Mouse (Mus musculus) heart, adult 2 months (tissue): ENCODE data around the gene Lfng. TPM values are rescaled to one million over a fixed set of nuclear protein-coding genes. Genes with fewer than 3 reads are reported as not detected.

ENCODE experiments used
- DNase-seq, 2 experiments: peaks; one replicate each; pipeline ENCODE4 v3.0.0; 2021
- H3K27ac ChIP-seq: fragments of 200-600 bp; 2 replicates; pipeline ENCODE4 v1.8.1; 2022
- H3K27me3 ChIP-seq: fragments of 200-500 bp; 2 replicates; pipeline ENCODE4 v1.6.1; 2012; ENCODE audit warnings: mild to moderate bottlenecking, low read length, inconsistent platforms, mixed read lengths; ENCODE audit not compliant: control insufficient read depth, insufficient read depth
- H3K36me3 ChIP-seq: fragments of 200-500 bp; 2 replicates; pipeline ENCODE4 v1.6.1; 2012; ENCODE audit warnings: low read length, inconsistent platforms; ENCODE audit not compliant: control insufficient read depth, insufficient read depth
- H3K4me1 ChIP-seq: fragments of 200-500 bp; 2 replicates; pipeline ENCODE4 v1.6.1; 2011; ENCODE audit warnings: low read length; ENCODE audit not compliant: control insufficient read depth, insufficient read depth
- H3K4me3 ChIP-seq: fragments of 200-600 bp; 2 replicates; pipeline ENCODE4 v1.8.1; 2022
- H3K79me2 ChIP-seq: fragments of 200-500 bp; replicated peaks from 2 replicates; pipeline ENCODE4 v1.6.1; 2012; ENCODE audit warnings: mild to moderate bottlenecking, inconsistent platforms, low read length, moderate library complexity, mixed read lengths; ENCODE audit not compliant: control insufficient read depth, insufficient read depth
- H3K9ac ChIP-seq: fragments of 200-500 bp; 2 replicates; pipeline ENCODE4 v1.6.1; 2012; ENCODE audit warnings: low read depth, mild to moderate bottlenecking, control low read depth, inconsistent platforms, low read length, mixed read lengths
- CTCF ChIP-seq: fragments of 200-600 bp; IDR thresholded peaks from 2 replicates; pipeline ENCODE4 v1.8.1; 2022; ENCODE audit warnings: antibody characterized with exemption, mild to moderate bottlenecking, moderate library complexity
- EP300 ChIP-seq: fragments of 200-500 bp; IDR thresholded peaks from 2 replicates; pipeline ENCODE4 v1.6.1; 2011; ENCODE audit warnings: low read depth, low read length, control low read depth; ENCODE audit not compliant: insufficient read depth
- POLR2A ChIP-seq: fragments of 200-500 bp; IDR thresholded peaks from 2 replicates; pipeline ENCODE4 v1.6.1; 2011; ENCODE audit warnings: mild to moderate bottlenecking, low read depth, low read length, control low read depth; ENCODE audit not compliant: insufficient read depth
- WGBS: fragments of 180-500 bp; shearing (Covaris S2); methylation state at CpG from one replicate; pipeline ENCODE4 v1.1.7; 2018; 5-methylcytosine and 5-hydroxymethylcytosine counted together
- intact Hi-C: fragments of 180-260 bp; cut with DNase I; formaldehyde crosslinking; loops from one replicate; pipeline ENCODE4 v1.15.1; 2025
- polyA plus RNA-seq: library from polyadenylated mRNA; depleted of rRNA; stranded (reverse); fragments of >200 nt; gene quantifications from 2 replicates; pipeline ENCODE4 v1.2.3, GENCODE M21; 2012
- total RNA-seq, 2 experiments: library from RNA; stranded (reverse); gene quantifications; 2 replicates each; pipeline ENCODE4 v1.2.3; 2021

Gene Lfng
- total and polyA plus RNA-seq, 3 experiments, result 7.4 to 23.1 (median 11.5) TPM

- H3K79me2 ChIP-seq, result no peaks in the 10 kb centered on the region
- no peak for TF ChIP-seq POLR2A
- TF ChIP-seq CTCF, result no peak
- TF ChIP-seq EP300, result no peak
Measured at GRCm38 (mm10) chr5:140619895-140620736, 13.0 kb downstream of the Lfng start.

GRCm38 (mm10) chr5:140621092-140621491 lies 14.0 kb downstream of the Lfng start:
- no peaks in the 10 kb centered on the region for H3K36me3 ChIP-seq
- H3K27me3 ChIP-seq, result no peaks in the 10 kb centered on the region
- intact Hi-C loops, result no loop called here
- DNase-seq, result no peak
- no peaks in the 10 kb centered on the region for H3K79me2 ChIP-seq
- no peak overlapping the region for H3K27ac ChIP-seq
- H3K9ac ChIP-seq, result no peak overlapping the region
- H3K4me1 ChIP-seq, result no peaks in the 10 kb centered on the region
- WGBS, result 75% methylated on average over 9 of the region's 9 CpGs
- H3K4me3 ChIP-seq, result no peak overlapping the region
- no peak for TF ChIP-seq POLR2A

More at GRCm38 (mm10) chr5:140619895-140620736, 13.0 kb downstream of the Lfng start:
- DNase-seq, result no peak
- H3K9ac ChIP-seq, result no peak overlapping the region
- intact Hi-C loops, result loop anchor here (1.0 kb wide), 2 partner anchors 52 to 80 kb away; no protein-coding TSS in a partner anchor
- WGBS, result 57% methylated on average over 7 of the region's 7 CpGs
- no peaks in the 10 kb centered on the region for H3K4me1 ChIP-seq
- H3K4me3 ChIP-seq, result no peak overlapping the region
- H3K27me3 ChIP-seq, result no peaks in the 10 kb centered on the region
- H3K27ac ChIP-seq, result no peak overlapping the region
- no peaks in the 10 kb centered on the region for H3K36me3 ChIP-seq

- intact Hi-C loops, result no loop called here
- no peak overlapping the region for H3K27ac ChIP-seq
Measured at GRCm38 (mm10) chr5:140621517-140621916, 14.4 kb downstream of the Lfng start.

GRCm38 (mm10) chr5:140622978-140623670 lies 16.0 kb downstream of the Lfng start:
- H3K79me2 ChIP-seq, result no peaks in the 10 kb centered on the region
- WGBS, result 91% methylated on average over 23 of the region's 23 CpGs
- H3K36me3 ChIP-seq, result no peaks in the 10 kb centered on the region
- no peaks in the 10 kb centered on the region for H3K27me3 ChIP-seq
- intact Hi-C loops, result no loop called here
- TF ChIP-seq CTCF (no peak), EP300 (no peak), POLR2A (no peak)
- H3K4me1 ChIP-seq, result no peaks in the 10 kb centered on the region
- H3K9ac ChIP-seq, result no peak overlapping the region
- no peak for DNase-seq
- H3K27ac ChIP-seq, result no peak overlapping the region
- H3K4me3 ChIP-seq, result no peak overlapping the region

More at GRCm38 (mm10) chr5:140621517-140621916, 14.4 kb downstream of the Lfng start:
- Histone ChIP-seq H3K4me1 (no peaks in the 10 kb centered on the region), H3K4me3 (no peak overlapping the region), H3K27me3 (no peaks in the 10 kb centered on the region), H3K79me2 (no peaks in the 10 kb centered on the region), H3K9ac (no peak overlapping the region), H3K36me3 (no peaks in the 10 kb centered on the region)
- WGBS, result 71% methylated on average over 10 of the region's 10 CpGs
- TF ChIP-seq EP300 (no peak), POLR2A (no peak), CTCF (no peak)
- DNase-seq, result no peak

DNA sequence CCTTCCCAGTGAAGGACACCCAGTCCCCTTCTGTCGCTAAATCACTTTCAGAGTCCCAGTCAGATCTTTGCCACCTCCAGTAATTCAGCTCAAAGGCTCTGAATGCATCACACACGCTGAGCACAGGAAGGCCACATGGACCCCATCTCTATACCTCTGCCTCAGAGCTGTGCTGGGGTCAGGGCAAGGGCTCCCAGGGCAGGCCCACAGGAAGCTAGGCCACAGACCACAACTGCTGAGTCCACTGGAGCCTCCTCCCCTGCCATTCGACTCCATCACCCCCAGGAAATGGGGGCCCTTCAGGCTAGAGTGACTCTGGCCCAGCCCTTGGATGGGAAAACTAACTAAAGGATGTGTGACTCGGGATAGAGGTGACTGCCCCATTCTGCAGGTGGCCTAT lies 16.7 kb downstream of the Lfng start:
- no peaks in the 10 kb centered on the region for H3K4me1 ChIP-seq
- H3K27ac ChIP-seq, result no peak overlapping the region
- H3K36me3 ChIP-seq, result no peaks in the 10 kb centered on the region
- WGBS, result 63% methylated on average over 4 of the region's 4 CpGs
- H3K9ac ChIP-seq, result no peak overlapping the region
- no peak for DNase-seq
- H3K79me2 ChIP-seq, result no peaks in the 10 kb centered on the region
- H3K4me3 ChIP-seq, result no peak overlapping the region
- no peak for TF ChIP-seq POLR2A
- TF ChIP-seq EP300, result no peak
- TF ChIP-seq CTCF, result no peak
- intact Hi-C loops, result no loop called here
- H3K27me3 ChIP-seq, result no peaks in the 10 kb centered on the region

GRCm38 (mm10) chr5:140624238-140624637 lies 17.1 kb downstream of the Lfng start:
- no peaks in the 10 kb centered on the region for H3K36me3 ChIP-seq
- TF ChIP-seq CTCF (no peak), EP300 (no peak), POLR2A (no peak)
- WGBS, result 85% methylated on average over 5 of the region's 5 CpGs

More at GRCm38 (mm10) chr5:140624238-140624637, 17.1 kb downstream of the Lfng start:
- H3K4me3 ChIP-seq, result no peak overlapping the region
- H3K27me3 ChIP-seq, result no peaks in the 10 kb centered on the region
- no peaks in the 10 kb centered on the region for H3K4me1 ChIP-seq
- no peak for DNase-seq
- H3K79me2 ChIP-seq, result no peaks in the 10 kb centered on the region
- intact Hi-C loops, result no loop called here
- H3K27ac ChIP-seq, result no peak overlapping the region
- H3K9ac ChIP-seq, result no peak overlapping the region
